Mouse (Mus musculus) 3134 (cell line): ENCODE data around the gene Hsf4.
A peak's percentile ranks its signal among the peaks of the same experiment; 100 is the strongest.

ENCODE experiments used
- DNase-seq: peaks from one replicate; pipeline ENCODE4 v3.0.0-alpha.2; 2011; ENCODE audit warnings: low spot score; ENCODE audit not compliant: insufficient read length; ENCODE audit errors: extremely low read depth

The Hsf4 gene

DNA sequence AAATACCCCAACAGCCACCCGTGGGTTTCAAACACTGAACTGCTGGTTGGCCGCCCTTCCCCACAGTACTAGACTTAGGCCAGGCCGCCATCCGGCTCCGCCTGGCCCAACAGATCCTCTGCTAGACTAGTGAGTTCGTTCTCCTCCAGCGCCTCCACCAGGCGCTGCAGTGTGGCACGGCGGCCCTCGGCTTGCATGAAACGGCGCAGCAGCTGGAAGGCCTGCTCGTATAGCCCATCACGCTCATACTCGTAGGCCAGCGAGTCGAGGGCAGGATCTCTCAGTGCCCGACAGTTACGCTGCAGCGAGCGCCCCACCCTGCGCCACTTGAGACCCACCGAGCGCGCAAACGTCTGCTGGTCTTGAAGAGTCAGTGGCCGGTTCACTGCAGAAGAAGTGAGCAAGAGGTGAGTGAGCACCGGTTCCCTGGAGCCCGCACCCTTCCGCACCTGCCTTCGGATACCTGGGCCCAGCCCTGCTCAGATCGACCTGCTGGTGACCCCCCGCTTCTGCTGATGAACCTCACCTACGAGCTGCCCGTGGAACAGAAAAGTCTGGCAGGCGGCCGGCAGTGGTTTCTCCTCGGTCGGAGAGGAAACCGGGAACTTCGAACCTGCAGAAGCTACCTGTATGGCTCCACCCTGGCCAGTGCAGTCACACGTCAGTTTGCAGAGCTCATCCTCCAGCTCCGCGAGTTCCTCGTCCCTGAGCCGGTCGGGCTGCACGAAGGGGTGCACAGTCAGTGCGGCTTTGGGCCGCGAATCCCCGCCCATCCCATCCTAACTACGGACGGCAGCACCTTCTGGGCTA, 10.5 kb upstream of the Hsf4 start:
- no peak for DNase-seq

DNA sequence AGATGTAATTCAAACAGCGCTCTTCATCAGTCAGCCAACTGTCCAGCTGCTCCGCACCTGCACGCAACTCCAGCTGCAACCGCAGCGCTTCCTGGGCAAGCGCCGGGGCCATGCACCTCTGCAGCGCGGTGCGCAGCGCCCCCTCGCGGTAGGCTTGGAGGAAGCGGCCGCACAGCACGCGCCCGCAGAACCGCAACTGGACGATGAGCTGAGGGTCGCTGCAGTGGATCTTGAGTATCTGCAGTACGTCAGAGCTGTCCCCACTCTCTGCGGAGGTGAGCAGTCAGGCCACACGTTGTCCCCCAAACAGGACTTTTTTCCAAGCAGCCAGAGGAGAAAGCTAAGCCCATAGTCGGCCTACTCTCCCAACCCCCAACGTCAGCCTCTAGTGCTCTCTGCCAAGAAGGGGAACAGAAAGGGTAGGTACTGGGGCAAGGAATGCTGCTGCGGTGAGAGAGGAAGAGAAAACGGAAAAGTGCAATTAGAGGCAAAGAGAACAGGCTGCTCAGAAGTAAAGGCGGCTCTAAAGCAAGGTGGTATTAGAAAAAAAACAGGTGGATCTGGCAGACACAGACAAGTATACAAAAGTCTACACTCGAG, 9.8 kb upstream of the Hsf4 start:
- no peak for DNase-seq

DNA sequence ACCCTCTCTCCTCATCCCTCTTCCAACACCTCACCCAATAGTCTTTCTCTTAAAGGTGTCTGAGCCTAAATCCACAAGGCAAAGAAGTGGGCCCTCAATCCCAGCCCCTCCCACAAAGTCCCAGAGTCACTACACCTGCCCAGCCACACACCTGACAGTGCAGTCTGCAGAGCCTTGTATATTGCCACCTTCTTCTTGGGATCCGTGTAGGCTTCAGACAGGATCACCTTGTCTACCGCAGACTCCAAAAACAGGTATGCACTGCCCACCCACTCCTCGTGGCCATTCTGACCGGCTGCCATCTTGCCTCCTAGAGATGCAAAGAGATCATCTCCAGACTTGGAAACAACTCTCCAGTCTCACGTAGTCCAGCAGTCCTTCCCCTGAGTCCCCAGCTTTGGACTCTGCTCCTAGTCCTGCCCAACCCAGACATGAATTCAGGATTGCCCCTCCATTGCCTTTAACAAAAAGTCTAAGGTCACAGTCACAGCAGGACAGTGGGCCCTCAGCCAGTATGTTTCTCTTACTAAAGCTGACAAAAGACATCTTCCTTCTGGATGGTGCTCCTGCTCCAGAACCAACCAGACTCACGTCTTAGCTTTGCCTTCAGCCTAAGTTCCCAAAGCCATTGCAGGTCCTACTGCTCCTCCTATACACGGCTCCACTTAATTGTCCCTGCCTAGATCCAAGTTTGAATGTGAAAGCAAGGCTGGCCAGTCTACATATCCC, 9.1 kb upstream of the Hsf4 start:
- DNase-seq: no peak

DNA sequence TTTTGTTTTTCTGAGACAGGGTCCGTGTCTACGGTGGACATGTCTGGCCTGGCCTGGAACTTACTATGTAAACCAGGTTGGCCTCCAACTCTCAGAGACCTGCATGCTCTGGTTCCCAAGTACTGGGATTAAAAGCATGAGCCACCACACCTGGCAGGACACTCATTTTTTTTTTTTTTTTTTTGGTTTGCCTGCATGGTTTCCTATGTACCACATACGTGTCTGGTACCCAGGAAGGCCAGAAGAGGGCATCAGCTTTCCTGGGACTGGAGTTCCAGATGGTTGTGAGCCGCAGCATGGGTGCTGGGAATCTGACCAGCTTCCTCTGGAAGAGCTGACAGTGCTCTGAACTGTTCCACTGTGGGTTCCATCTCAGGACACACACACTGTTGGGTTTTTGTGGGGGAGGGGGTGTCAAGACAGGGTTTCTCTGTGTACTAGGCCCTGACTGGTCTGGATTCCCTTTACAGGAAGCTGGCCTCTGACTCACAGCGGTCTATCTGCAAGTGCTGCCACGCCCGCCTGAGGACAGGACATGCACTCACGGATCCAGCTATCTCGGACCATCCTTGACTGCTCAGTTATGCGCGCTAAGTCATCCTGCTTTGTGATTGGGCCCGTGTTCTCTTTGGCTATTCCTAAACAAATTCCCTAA, 8.1 kb upstream of the Hsf4 start:
- DNase-seq: no peak

DNA sequence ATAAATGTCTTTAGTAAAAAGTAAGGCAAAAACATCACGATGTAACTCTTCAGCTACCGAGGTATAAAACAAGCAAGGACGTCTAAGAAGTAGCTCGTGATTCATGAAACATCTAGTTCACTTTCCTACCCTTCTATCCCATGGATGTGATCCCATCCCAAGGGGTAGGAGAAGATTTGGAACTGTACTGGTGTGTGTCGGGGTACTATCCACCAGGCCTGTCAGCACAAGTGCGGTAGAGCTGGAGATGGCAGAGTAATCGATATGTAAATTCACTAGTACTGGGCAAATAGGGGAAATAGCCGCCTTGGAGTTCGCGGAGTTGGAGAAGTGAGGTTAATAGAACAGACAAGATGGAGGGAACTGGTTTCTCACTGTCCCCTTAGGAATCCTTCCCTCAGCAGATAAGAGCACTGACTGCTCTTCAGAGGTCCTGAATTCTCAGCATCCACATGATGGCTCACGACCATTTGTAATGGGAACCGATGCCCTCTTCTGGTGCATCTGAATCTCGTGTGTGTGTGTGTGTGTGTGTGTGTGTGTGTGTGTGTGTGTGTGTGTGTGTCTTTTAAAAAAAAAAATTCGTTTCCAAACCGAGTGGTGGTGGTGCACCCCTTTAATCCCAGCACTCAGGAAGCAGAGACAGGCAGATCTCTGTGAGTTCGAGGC, 6.2 kb upstream of the Hsf4 start:
- no peak for DNase-seq

DNA sequence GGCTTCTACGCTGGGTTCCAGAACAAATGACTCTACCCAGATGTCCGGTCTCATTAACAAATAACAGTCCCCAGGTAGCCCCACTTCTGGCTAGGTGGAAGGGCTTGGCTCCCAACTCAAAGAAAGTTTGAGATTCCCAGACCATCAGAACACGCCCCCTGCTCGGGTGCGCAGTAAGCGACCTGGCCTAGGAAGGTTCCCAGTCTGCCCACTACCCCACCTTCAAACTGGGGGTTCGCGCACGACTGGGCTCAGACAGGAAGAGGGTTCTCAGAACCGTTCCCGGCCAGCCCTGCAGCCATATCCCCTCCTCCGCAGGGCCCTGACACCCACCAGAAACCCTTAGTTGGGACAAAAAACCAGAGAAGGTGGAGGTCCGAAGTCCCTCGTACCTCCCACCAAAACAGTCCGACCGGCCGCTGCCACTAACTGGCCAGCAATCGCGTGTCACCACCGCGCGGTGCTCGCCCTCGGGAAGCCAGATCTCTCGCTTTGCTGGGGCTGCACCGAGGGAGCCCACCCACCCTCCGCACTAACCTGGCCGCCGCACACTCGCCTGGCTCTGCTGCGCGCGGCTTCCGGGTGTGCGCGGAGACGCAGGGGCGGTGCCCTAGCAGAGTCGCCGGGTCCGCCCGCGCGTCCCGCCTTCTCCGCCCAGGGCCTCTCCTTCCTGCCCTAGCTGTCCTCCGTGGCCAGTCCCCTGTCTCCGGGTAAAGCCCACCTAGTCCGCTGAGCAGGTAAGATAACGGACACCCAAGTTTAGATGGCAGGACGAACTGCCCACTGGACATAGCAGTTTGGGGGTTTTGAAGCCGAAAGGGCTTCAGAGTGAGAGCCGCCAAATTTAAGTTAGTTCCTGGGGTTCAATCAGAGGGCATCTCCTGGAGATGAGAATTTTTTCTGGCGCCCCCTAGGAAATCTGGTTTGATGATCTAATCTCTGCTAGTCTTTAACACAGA, 5.3 kb upstream of the Hsf4 start, which contains the start of the genes Tradd and Fbxl8:
Gene Tradd (minus strand): TSS at position 586 of the 959 bp plus-strand sequence.
Gene Fbxl8 (plus strand): TSS at position 625 of the 959 bp plus-strand sequence.
- peak; percentile 82 for DNase-seq

DNA sequence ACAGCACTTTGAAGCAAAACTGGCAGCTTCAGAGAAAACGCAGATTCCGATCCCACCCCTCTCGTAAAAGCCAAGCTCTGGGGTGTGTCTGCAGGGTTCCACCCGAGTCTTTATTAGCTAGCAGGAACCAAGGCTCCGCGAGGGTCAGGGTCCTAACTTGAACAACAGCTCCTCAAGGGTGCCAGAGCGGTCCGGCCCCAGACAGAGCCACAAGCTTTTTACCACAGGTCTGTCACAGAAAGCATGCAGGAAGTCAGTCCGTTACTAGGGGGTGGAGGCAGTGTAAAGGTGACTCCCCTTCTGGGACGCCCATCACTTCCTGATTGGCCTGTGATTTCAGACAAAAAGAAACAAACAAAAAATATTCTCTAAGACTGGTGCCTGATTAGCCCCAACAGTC, 4.5 kb upstream of the Hsf4 start:
- DNase-seq: peak; percentile 55

DNA sequence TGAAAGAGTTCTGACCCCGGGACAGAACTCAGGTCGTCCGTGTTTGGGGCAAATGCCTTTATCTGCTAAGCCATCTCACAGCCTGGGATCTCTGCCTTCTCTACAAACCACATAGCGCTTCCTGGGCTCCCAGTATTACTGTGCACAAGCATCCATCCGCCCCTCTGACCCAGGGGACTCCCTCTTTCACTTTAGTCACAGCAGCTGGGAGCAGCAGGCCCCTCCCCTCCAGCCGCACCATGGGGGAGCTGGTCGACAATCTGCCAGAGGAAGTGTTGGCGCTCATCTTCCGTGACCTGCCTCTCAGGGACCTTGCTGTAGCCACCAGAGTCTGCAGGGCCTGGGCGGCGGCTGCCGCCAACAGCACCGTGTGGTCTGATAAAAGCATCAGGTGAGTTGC, 2.8 kb upstream of the Hsf4 start:
- no peak for DNase-seq

DNA sequence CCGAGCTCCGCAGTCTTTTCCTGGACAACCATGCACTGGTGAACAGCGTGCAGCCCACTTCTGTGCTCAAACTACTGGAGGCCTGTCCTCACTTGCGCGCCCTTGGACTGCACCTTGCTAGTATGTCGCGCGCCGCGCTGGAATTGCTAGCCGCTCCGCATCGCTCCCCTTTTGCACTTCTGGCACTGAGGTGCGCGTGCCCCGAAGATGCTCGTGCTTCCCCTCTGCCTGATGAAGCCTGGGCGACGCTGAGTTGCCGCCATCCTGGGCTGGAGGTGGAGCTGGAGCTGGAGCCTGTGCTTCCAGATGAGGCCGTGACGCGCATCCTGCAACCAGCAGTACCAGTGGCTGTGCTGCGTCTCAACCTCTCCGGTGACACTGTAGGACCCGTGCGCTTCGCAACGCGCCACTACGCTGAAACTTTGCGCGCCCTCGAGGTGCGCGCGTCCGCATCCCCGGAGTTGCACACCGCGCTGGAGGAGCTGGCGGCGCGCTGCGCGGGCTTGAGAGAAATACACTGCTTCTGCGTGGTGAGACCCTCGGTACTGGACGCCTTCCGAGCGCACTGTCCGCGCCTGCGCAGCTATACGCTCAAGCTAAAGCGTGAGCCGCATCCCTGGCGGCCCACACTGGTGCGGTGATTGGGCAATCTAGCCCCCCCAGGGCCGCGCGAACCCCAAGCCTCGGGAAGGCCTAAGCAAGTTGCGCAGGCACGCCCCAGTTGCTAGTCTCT, 1.1 kb upstream of the Hsf4 start:
- no peak for DNase-seq

DNA sequence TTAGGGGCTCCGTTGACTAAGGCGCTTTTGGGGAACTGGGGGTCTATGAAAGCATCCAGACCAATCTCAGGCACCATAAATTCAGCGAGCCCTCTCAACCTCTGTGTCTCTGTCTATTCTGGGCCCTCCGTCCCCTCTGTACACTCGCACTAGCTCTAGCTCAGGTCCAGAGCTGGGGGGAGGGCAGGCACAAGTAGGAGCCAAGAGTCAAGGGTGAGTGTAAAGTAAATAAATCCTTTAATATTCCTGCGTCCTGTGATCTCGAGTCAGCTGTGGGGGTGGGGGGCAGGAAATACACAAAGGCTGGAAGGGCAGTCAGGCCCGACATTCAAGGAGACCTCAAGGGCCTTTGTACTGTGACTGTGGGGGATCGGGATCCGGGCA, 534 bp upstream of the Hsf4 start:
- DNase-seq: no peak

DNA sequence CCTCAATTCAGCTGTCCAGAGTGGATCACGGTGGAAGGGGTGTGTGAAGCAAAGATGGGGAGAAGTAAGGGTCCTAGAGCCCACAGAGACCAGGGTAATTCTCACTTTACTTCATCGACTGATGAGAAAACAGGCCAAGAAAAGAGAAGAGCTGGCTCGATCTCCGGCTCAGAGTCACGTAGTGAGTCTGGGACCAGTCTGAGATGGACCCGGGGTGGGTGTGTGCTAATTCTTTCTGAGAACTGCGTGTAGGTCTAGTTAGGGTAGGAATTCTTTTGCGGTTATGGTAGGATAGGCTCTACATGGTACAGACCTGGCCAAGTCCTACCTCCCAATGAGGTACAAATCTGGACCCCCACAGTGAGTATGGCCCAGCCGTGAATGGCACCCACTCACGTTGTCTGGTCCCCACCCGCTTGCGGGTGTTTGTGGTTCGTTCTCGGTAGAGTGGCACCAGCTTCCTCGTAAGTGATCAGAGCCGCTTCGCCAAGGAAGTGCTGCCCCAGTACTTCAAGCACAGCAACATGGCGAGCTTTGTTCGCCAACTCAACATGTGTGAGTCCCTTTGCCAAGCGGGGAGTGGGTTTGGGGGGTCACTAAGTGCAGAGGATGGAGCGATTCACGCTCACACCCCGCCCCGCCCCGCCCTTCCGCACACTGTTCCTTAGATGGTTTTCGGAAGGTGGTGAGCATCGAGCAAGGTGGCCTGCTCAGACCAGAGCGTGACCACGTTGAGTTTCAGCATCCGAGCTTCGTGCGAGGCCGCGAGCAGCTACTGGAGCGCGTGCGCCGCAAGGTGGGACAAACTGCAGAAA, 707 bp downstream of the Hsf4 start:
- no peak for DNase-seq

DNA sequence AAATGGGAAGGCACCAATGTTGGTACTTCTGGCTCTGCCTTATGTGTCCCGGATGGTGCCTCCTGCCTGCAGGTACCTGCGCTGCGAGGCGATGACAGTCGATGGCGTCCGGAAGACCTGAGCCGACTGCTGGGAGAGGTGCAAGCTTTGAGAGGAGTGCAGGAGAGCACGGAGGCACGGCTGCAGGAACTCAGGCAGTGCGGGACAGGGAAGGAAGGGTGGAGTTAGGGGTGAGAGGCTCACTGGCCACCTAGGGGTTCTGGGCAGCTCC, 1.2 kb downstream of the Hsf4 start:
- DNase-seq: no peak

DNA sequence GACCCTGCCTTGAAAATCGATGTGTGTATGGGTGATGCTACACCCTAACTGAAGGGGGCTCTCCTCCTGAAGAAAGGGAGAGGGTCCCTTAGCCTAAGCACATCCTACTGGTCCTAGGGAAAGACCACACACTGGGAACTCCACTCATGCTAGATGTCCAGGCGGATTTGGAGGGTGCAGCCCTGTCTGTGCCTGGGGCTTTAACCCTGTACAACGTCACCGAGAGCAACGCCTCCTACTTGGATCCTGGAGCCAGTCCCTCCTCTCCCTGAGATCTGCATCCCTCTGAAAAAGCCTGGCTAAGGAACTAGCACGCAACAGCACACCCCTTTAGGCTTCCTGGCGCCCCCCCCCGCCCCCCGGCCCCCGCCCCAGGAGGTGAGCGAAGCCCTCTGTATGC, 5.8 kb downstream of the Hsf4 start:
- no peak for DNase-seq

DNA sequence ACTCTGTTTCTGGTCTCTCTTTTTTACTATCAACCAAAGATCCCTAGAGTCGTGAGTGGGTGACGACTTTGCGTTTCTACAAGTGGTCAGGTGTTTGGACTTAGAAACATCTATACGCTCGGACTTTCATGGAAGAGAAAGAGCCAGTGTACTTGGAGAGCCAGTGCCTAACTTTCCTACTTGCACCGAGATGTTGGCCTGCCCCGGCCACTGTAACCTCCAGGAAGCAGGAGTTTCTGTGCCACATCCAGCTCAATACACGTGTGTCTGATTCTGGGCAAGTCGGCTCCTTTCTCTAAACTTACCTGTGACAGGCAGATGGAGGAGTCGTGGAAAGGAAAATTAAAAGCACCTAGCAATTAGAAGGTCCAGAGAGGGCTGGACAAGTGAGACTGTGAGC, 6.2 kb downstream of the Hsf4 start, which contains the start of gene Nol3:
Gene Nol3 (plus strand): TSS at position 301 of the 400 bp plus-strand sequence.
- no peak for DNase-seq

DNA sequence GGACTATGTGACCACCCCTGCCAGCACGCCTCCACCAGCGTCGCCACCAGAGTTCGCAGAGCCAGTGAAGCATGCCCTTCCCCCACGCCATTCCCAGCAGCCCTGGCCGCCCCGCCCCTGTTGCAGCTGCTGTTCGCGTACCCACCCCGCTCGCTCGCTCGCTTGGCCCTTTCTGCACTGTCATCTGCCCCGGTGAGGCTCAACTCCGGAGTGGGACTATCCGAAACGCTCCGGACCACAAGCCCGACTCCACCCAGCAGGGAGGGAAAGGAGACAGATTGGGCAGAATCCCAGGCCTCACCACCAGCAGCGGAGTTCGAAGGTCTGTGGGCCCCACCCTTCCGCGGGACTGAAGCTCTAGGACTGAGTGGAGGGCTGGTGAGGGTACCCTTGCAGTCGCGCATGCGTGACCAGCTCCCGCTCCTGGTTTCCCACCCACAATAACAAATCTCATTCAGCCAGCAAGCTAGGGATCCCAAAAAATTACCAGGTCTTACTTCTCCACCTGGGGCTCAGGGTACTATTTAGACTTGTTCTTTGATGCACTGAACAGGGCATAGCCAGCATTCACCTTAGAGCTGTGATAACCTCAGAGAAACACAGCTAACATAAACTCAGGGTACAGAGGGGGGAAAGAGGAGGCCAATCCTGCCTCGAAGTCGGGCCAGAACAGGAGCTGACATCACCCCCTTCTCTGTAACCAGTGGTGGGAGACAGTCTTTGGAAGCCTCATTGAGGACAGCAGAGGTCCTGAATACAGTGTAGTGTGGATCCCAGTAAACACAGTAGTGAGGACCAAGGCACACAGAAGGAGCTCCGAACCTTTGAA, 6.9 kb downstream of the Hsf4 start:
- DNase-seq: no peak

DNA sequence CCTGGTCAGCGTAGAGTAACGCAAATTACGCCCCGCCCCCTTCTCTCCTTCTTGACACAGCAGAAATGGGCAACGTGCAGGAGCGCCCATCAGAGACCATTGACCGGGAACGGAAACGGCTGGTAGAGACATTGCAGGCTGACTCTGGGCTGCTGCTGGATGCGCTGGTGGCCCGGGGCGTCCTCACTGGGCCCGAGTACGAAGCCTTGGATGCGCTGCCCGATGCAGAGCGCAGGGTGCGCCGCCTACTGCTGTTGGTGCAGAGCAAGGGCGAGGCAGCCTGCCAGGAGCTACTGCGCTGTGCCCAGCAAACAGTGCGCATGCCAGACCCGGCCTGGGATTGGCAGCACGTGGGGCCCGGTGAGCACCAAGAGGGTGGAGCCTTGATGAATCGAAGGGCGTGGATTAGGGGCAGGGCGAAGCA, 9.3 kb downstream of the Hsf4 start:
- no peak for DNase-seq

DNA sequence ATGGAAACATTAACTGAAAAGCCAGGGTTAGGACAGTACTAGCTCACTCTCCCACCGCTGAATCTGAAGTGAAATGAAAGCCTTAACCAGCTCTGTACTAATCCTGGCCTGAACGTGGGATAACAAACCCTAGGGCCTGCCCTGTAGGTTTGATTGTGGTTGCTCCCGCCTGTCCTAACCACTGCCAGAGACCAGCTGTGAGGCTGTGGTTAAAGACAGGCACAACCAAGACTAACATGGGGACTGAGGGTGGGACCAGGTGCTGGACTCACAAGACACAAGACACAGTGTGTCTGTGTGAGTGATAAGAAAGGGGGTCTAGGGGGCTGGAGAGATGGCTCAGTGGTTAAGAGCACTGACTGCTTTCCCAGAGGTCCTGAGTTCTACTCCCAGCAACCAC, 11.0 kb downstream of the Hsf4 start:
- DNase-seq: no peak
